ENCODE assay signal across 8 mouse cellular contexts in genomic region chr12:88818622-88819334, GRCm38 (mm10).
DNase-seq lines count a peak whose midpoint lies in the region; ATAC-seq and TF ChIP-seq lines count a peak whose summit lies in the region.

No protein-coding gene starts in this region.

- H3K9ac ChIP-seq in hindbrain, embryonic 14.5 days: no peak overlapping the region
- H3K9ac ChIP-seq in heart, embryonic 12.5 days: no peak overlapping the region
- no peak overlapping the region for H3K9ac ChIP-seq in liver, embryonic 14.5 days (replicated peaks)

- H3K4me2 ChIP-seq in hindbrain, embryonic 14.5 days (replicated peaks): no peak overlapping the region
- no peak overlapping the region for H3K4me2 ChIP-seq in heart, embryonic 12.5 days
- no peak overlapping the region for H3K4me2 ChIP-seq in liver, embryonic 14.5 days (ENCODE audit: low read depth)

- no peak for TF ChIP-seq CTCF in liver, embryonic 14.5 days (IDR thresholded peaks at IDR 0.05; ENCODE audit: low read depth)

- peak; percentile 17 for DNase-seq in hindbrain, embryonic 10.5 days (ENCODE audit: low spot score)
- no peak for DNase-seq in hindbrain, embryonic 14.5 days (ENCODE audit: low spot score)
- peak; percentile 20 to 29 for DNase-seq in cerebellum, adult 18-20 months
- no peak for DNase-seq in liver, embryonic 14.5 days (ENCODE audit: low read depth in 3 of 3, low spot score in 3 of 3)
- no peak for DNase-seq in spleen, adult 18-20 months
- DNase-seq in thymus, postnatal 36 days: no peak
- DNase-seq in urinary bladder, postnatal 25 days (ENCODE audit: low spot score): no peak

- TF ChIP-seq EP300 in liver, embryonic 14.5 days (IDR thresholded peaks at IDR 0.05; ENCODE audit: low read depth): no peak

- 61% methylated on average over 4 of the region's 4 CpGs for WGBS in hindbrain, embryonic 10.5 days
- WGBS in hindbrain, embryonic 14.5 days: 61% methylated on average over 4 of the region's 4 CpGs
- WGBS in heart, embryonic 12.5 days: 72% methylated on average over 4 of the region's 4 CpGs
- WGBS in liver, embryonic 14.5 days (ENCODE audit: insufficient replicate concordance): 68% methylated on average over 4 of the region's 4 CpGs

- H3K27me3 ChIP-seq in hindbrain, embryonic 10.5 days (ENCODE audit: insufficient read depth, poor library complexity, severe bottlenecking): no peaks in the 10 kb centered on the region
- H3K27me3 ChIP-seq in hindbrain, embryonic 14.5 days (ENCODE audit: control insufficient read depth, insufficient read depth, low read length): no peaks in the 10 kb centered on the region
- H3K27me3 ChIP-seq in heart, embryonic 12.5 days (replicated peaks): no peaks in the 10 kb centered on the region
- no peaks in the 10 kb centered on the region for H3K27me3 ChIP-seq in liver, embryonic 14.5 days (ENCODE audit: control insufficient read depth, insufficient read depth, low read length)

- no peak overlapping the region for H3K4me3 ChIP-seq in hindbrain, embryonic 10.5 days
- no peak overlapping the region for H3K4me3 ChIP-seq in hindbrain, embryonic 14.5 days (replicated peaks; ENCODE audit: low read length)
- H3K4me3 ChIP-seq in heart, embryonic 12.5 days: no peak overlapping the region
- no peak overlapping the region for H3K4me3 ChIP-seq in liver, embryonic 14.5 days (ENCODE audit: insufficient read depth in 1 of 2, low read depth in 2 of 2, low read length in 2 of 2)

- no peaks in the 10 kb centered on the region for H3K36me3 ChIP-seq in hindbrain, embryonic 10.5 days
- H3K36me3 ChIP-seq in hindbrain, embryonic 14.5 days (replicated peaks; ENCODE audit: control insufficient read depth, insufficient read depth): no peaks in the 10 kb centered on the region
- H3K36me3 ChIP-seq in heart, embryonic 12.5 days: no peaks in the 10 kb centered on the region
- no peaks in the 10 kb centered on the region for H3K36me3 ChIP-seq in liver, embryonic 14.5 days (replicated peaks; ENCODE audit: control insufficient read depth, insufficient read depth, low read depth)

- ATAC-seq in hindbrain, embryonic 14.5 days (ENCODE audit: low FRiP score): no peak
- ATAC-seq in heart, embryonic 12.5 days (ENCODE audit: insufficient number of reproducible peaks, low FRiP score): peak; percentile 57
- peak; percentile 23; the same call in 1 of the 2 replicates for ATAC-seq in liver, embryonic 14.5 days (ENCODE audit: insufficient read depth)

- peaks cover 26% of the 10 kb centered on the region for H3K4me1 ChIP-seq in hindbrain, embryonic 10.5 days (replicated peaks)
- peaks cover 9% of the 10 kb centered on the region for H3K4me1 ChIP-seq in hindbrain, embryonic 14.5 days (replicated peaks; ENCODE audit: control insufficient read depth, insufficient read depth, low read length)
- H3K4me1 ChIP-seq in heart, embryonic 12.5 days (replicated peaks): no peaks in the 10 kb centered on the region
- H3K4me1 ChIP-seq in liver, embryonic 14.5 days (replicated peaks; ENCODE audit: control insufficient read depth in 2 of 2, insufficient read depth in 2 of 2, low read length in 1 of 2): no peaks in the 10 kb centered on the region

- H3K27ac ChIP-seq in hindbrain, embryonic 10.5 days: no peak overlapping the region
- no peak overlapping the region for H3K27ac ChIP-seq in hindbrain, embryonic 14.5 days
- no peak overlapping the region for H3K27ac ChIP-seq in heart, embryonic 12.5 days (ENCODE audit: poor library complexity, severe bottlenecking)
- no peak overlapping the region for H3K27ac ChIP-seq in liver, embryonic 14.5 days

- H3K9me3 ChIP-seq in hindbrain, embryonic 10.5 days: no peaks in the 10 kb centered on the region
- H3K9me3 ChIP-seq in hindbrain, embryonic 14.5 days (ENCODE audit: control insufficient read depth, low read length): no peaks in the 10 kb centered on the region
- no peaks in the 10 kb centered on the region for H3K9me3 ChIP-seq in heart, embryonic 12.5 days (replicated peaks)
- H3K9me3 ChIP-seq in liver, embryonic 14.5 days (ENCODE audit: control insufficient read depth, low read length): no peaks in the 10 kb centered on the region

Comparison
In these comparisons a context has a peak if more than half of its experiments do, and no peak if none do; other contexts are left out.
1. DNase-seq: peak in hindbrain, embryonic 10.5 days (single experiment) and cerebellum, adult 18-20 months (2 of 2); none in hindbrain, embryonic 14.5 days (single experiment), liver, embryonic 14.5 days (0 of 3), spleen, adult 18-20 months (0 of 2), thymus, postnatal 36 days (0 of 2) and urinary bladder, postnatal 25 days (single experiment).